Mouse (Mus musculus) midbrain, embryonic 10.5 days (tissue): Measurements from ENCODE around the gene Senp5. TPM values are rescaled to one million over a fixed set of nuclear protein-coding genes. Genes with fewer than 3 reads are reported as not detected.

Source experiments
- DNase-seq: peaks from one replicate; pipeline ENCODE4 v3.0.0-alpha.2; 2017; ENCODE audit warnings: low spot score
- H3K27ac ChIP-seq: fragments of 300-500 bp; sonication (generic); replicated peaks from 2 replicates; pipeline ENCODE4 v1.5.1; 2016; ENCODE audit warnings: mild to moderate bottlenecking
- H3K27me3 ChIP-seq: fragments of 300-500 bp; sonication (generic); 2 replicates; pipeline ENCODE4 v1.6.1; 2016; ENCODE audit warnings: low read depth, mild to moderate bottlenecking; ENCODE audit not compliant: poor library complexity, severe bottlenecking
- H3K36me3 ChIP-seq: fragments of 300-500 bp; sonication (generic); 2 replicates; pipeline ENCODE4 v1.6.1; 2016; ENCODE audit warnings: mild to moderate bottlenecking, moderate library complexity
- H3K4me1 ChIP-seq: fragments of 300-500 bp; sonication (generic); 2 replicates; pipeline ENCODE4 v1.6.1; 2016
- H3K4me3 ChIP-seq: fragments of 300-500 bp; sonication (generic); 2 replicates; pipeline ENCODE4 v1.5.1; 2016; ENCODE audit warnings: mild to moderate bottlenecking, moderate library complexity
- H3K9me3 ChIP-seq: fragments of 300-500 bp; sonication (generic); replicated peaks from 2 replicates; pipeline ENCODE4 v1.6.1; 2016; ENCODE audit warnings: mild to moderate bottlenecking
- WGBS: fragments of 180-500 bp; shearing (Covaris S2); methylation state at CpG from one replicate; pipeline ENCODE4 v1.1.7; 2016; 5-methylcytosine and 5-hydroxymethylcytosine counted together
- polyA plus RNA-seq: library from polyadenylated mRNA; unstranded; fragments of >200 nt; fragmentation: Nextera tagmentation; extraction: Ambion mirVana; gene quantifications from 2 replicates; pipeline ENCODE4 v1.2.1, GENCODE M21; 2016

Senp5 gene
- polyA plus RNA-seq, 1 experiment from 2014 or later: 18.4 TPM

- H3K36me3 ChIP-seq: no peaks in the 10 kb centered on the region
- peak; percentile 29 for DNase-seq
- peaks cover 38% of the 10 kb centered on the region for H3K4me1 ChIP-seq
- peak overlapping the region; percentile 89 for H3K27ac ChIP-seq
- H3K4me3 ChIP-seq: peak overlapping the region; percentile 61
- WGBS: 12% methylated on average over 13 of the region's 13 CpGs
- no peaks in the 10 kb centered on the region for H3K9me3 ChIP-seq
- H3K27me3 ChIP-seq: peaks cover 71% of the 10 kb centered on the region
Observed at GRCm38 (mm10) chr16:31934550-31935010, 68.5 kb downstream of the Senp5 start.

- H3K27me3 ChIP-seq: peaks cover 71% of the 10 kb centered on the region
- peaks cover 38% of the 10 kb centered on the region for H3K4me1 ChIP-seq
- no peaks in the 10 kb centered on the region for H3K9me3 ChIP-seq
- H3K4me3 ChIP-seq: peak within 1 kb of the TSS; percentile 61
- WGBS: 6% methylated on average over 42 of the region's 42 CpGs
- no peaks in the 10 kb centered on the region for H3K36me3 ChIP-seq
- DNase-seq: peak; percentile 54
- H3K27ac ChIP-seq: peak within 1 kb of the TSS; percentile 89
Observed at GRCm38 (mm10) chr16:31933751-31934549, 69.1 kb downstream of the Senp5 start, which contains the start of gene Pigz. Gene Pigz, plus strand, starts transcription at chr16:31933851.

DNA sequence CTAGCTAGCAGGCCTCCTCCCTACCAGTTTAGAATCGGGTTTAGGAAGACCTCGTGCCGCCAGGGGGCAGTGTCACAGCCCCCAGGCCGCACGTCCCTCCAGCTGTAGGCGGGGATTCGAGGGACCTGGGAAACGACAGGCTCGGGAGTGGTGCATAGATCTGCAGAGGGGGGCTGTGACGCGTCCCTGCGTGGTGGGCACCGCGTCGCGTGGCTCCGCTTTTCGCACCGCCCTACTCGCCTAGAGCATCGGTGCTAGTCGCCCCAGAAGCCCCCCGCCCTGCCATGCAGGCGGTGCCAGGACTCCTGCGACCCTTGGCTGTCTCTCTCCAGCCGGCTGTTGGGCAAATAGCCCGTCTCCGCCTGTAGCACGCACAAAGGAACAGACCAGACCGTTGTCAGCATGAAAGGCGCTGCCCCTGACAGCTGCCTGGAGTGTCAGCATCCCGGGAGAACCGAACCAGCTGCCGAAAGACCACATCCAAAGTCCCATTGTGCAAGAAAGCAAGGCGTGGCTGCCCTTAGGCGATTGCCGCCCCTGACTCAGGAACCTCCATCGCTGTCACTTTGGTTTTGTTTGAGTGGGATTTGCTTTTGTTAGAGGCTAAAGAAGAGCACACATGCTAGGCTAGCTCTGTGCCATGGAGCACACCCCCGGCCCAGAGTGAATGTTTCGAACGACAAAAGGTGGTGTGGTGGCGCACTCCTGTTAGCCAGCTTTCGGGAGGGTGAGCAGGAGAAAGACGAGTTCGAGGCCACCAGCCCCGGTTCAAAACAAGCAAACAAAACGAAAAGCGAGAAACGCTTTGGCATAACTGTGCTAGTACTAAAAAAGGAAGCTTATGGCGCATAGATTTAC lies 70.0 kb downstream of the Senp5 start:
- WGBS: under 1% methylated on average over 50 of the region's 50 CpGs

GRCm38 (mm10) chr16:31932255-31932654 lies 70.8 kb downstream of the Senp5 start:
- no peak overlapping the region for H3K4me3 ChIP-seq
- H3K27me3 ChIP-seq: peaks cover 71% of the 10 kb centered on the region
- peak overlapping the region; percentile 89; the same call in 1 of the 2 replicates for H3K27ac ChIP-seq
- no peaks in the 10 kb centered on the region for H3K9me3 ChIP-seq
- peaks cover 38% of the 10 kb centered on the region for H3K4me1 ChIP-seq
- H3K36me3 ChIP-seq: no peaks in the 10 kb centered on the region
- 48% methylated on average over 5 of the region's 5 CpGs for WGBS
- no peak for DNase-seq

More for the DNA sequence above, 70.0 kb downstream of the Senp5 start:
- peak overlapping the region; percentile 61 for H3K4me3 ChIP-seq
- peaks cover 71% of the 10 kb centered on the region for H3K27me3 ChIP-seq
- DNase-seq: peak; percentile 90
- peaks cover 38% of the 10 kb centered on the region for H3K4me1 ChIP-seq
- no peaks in the 10 kb centered on the region for H3K9me3 ChIP-seq
- H3K36me3 ChIP-seq: no peaks in the 10 kb centered on the region
- peak overlapping the region; percentile 89 for H3K27ac ChIP-seq

DNA sequence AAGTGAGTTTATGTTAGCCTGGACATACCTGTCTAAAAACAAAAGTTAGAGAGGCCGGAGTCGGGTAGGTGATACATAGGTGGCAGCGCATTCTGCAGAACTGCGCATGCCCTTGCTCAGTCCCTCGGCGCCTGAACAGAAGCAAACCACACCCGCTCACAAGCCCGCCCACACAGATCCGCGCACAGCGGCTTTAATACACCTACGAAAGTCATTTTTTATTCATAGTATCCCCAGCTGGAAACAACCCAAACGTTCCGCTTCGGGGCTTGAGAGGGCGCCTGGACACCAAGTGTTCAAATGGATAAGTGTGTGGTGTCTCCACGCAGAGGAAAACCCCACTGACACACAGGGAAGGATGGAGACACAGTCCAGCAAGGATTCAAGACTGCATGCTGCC lies 71.8 kb downstream of the Senp5 start:
- Histone ChIP-seq H3K4me3 (no peak overlapping the region), H3K36me3 (no peaks in the 10 kb centered on the region), H3K27me3 (peaks cover 62% of the 10 kb centered on the region), H3K9me3 (no peaks in the 10 kb centered on the region), H3K27ac (no peak overlapping the region), H3K4me1 (peaks cover 38% of the 10 kb centered on the region)
- WGBS: 60% methylated on average over 17 of the region's 17 CpGs
- no peak for DNase-seq

- 94% methylated on average over 5 of the region's 5 CpGs for WGBS
- no peak for DNase-seq
- Histone ChIP-seq H3K9me3 (no peaks in the 10 kb centered on the region), H3K4me3 (no peak overlapping the region), H3K4me1 (peaks cover 5% of the 10 kb centered on the region), H3K27ac (no peak overlapping the region), H3K27me3 (peaks cover 27% of the 10 kb centered on the region), H3K36me3 (no peaks in the 10 kb centered on the region)
Observed at GRCm38 (mm10) chr16:31927412-31927811, 75.7 kb downstream of the Senp5 start.

- 86% methylated on average over 13 of the region's 13 CpGs for WGBS
- no peaks in the 10 kb centered on the region for H3K4me1 ChIP-seq
- no peaks in the 10 kb centered on the region for H3K36me3 ChIP-seq
- H3K27ac ChIP-seq: no peak overlapping the region
- no peak overlapping the region for H3K4me3 ChIP-seq
- H3K27me3 ChIP-seq: peaks cover 19% of the 10 kb centered on the region
- no peaks in the 10 kb centered on the region for H3K9me3 ChIP-seq
- no peak for DNase-seq
Observed at GRCm38 (mm10) chr16:31926547-31927182, 76.4 kb downstream of the Senp5 start.

DNA sequence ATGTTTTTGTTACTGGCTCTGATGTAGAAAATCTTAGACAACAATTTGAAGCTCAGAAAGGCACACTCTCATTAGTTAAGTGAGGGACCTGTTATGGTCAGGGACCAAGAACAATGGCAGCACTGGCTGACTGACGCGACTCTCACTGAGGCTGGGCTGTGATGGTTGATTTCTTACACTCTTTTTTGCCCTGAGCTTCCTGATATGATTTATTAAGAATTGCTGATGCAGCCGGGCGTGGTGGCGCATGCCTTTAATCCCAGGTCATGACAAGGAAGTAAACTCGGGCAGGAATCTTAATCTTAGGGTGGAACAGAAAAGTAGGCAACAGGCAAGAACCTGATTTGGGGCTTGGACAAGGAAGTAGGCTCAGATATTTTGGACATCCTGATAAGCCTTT lies 77.0 kb downstream of the Senp5 start:
- H3K36me3 ChIP-seq: no peaks in the 10 kb centered on the region
- H3K27ac ChIP-seq: no peak overlapping the region
- no peaks in the 10 kb centered on the region for H3K4me1 ChIP-seq
- H3K27me3 ChIP-seq: peaks cover 14% of the 10 kb centered on the region
- no peaks in the 10 kb centered on the region for H3K9me3 ChIP-seq
- H3K4me3 ChIP-seq: no peak overlapping the region
- no peak for DNase-seq
- WGBS: 84% methylated on average over 6 of the region's 6 CpGs

- no peak for DNase-seq
- Histone ChIP-seq H3K9me3 (no peaks in the 10 kb centered on the region), H3K27ac (no peak overlapping the region), H3K4me1 (no peaks in the 10 kb centered on the region), H3K36me3 (no peaks in the 10 kb centered on the region), H3K4me3 (no peak overlapping the region), H3K27me3 (no peaks in the 10 kb centered on the region)
- 88% methylated on average over 6 of the region's 6 CpGs for WGBS
Observed at GRCm38 (mm10) chr16:31924368-31924767, 78.7 kb downstream of the Senp5 start.

GRCm38 (mm10) chr16:31918248-31918724 lies 84.8 kb downstream of the Senp5 start:
- Histone ChIP-seq H3K27ac (0 out of 2 replicates have a peak overlapping the region, but pooled peaks have one; percentile 28), H3K4me3 (0 out of 2 replicates have a peak overlapping the region, but pooled peaks have one; percentile 21), H3K4me1 (no peaks in the 10 kb centered on the region), H3K27me3 (0 out of 2 replicates have a peak, but pooled peaks cover 6% of the 10 kb centered on the region), H3K9me3 (no peaks in the 10 kb centered on the region), H3K36me3 (no peaks in the 10 kb centered on the region)
- WGBS: 7% methylated on average over 14 of the region's 14 CpGs
- DNase-seq: peak; percentile 80

GRCm38 (mm10) chr16:31917776-31918175 lies 85.3 kb downstream of the Senp5 start:
- DNase-seq: no peak
- no peaks in the 10 kb centered on the region for H3K9me3 ChIP-seq
- H3K27me3 ChIP-seq: 0 out of 2 replicates have a peak, but pooled peaks cover 6% of the 10 kb centered on the region
- H3K36me3 ChIP-seq: no peaks in the 10 kb centered on the region
- WGBS: 83% methylated on average over 11 of the region's 11 CpGs
- H3K4me1 ChIP-seq: no peaks in the 10 kb centered on the region
- no peak overlapping the region for H3K27ac ChIP-seq
- H3K4me3 ChIP-seq: no peak overlapping the region

DNA sequence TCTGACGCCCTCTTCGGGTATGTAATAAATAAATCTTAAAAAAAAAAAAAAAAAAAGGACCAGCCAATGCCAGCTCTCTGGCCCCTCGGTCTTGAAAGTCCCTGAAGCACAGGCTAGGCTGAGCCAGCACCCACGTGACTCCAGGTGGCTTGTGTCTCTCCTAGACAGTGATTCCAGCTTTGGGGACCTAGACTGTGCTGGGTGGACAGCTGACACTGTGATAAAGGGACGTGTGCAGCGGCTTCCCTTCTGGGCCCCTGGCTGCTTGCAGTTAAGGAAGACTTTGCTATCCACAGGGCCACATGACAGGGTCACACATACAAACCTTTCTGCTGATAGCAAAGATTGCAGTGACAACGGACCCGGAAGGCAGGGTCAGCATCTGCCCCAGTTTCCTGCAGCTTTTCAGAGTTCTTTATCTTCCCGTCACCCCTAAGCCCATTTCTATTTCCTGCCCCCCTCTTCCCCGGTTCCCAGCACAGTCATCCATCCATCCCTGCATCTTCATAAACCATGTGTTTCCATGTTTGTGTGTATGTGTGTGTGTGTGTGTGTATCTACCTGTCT lies 92.7 kb downstream of the Senp5 start:
- no peaks in the 10 kb centered on the region for H3K9me3 ChIP-seq
- 78% methylated on average over 10 of the region's 10 CpGs for WGBS
- H3K4me3 ChIP-seq: no peak overlapping the region
- DNase-seq: no peak
- H3K4me1 ChIP-seq: peaks cover 14% of the 10 kb centered on the region
- no peak overlapping the region for H3K27ac ChIP-seq
- no peaks in the 10 kb centered on the region for H3K36me3 ChIP-seq
- peaks cover 20% of the 10 kb centered on the region for H3K27me3 ChIP-seq
